Mouse (Mus musculus): ENCODE measurements around the gene Crybg3. TPM values are rescaled to one million over a fixed set of nuclear protein-coding genes. Genes with fewer than 3 reads are reported as not detected.
A peak's percentile ranks its signal among the peaks of the same experiment; 100 is the strongest.

Crybg3 gene
- polyA plus RNA-seq, 1 experiment from 2014 or later, result 7.8 TPM

- Histone ChIP-seq H3K27ac (peak overlapping the region; percentile 12; the same call in 1 of the 2 replicates), H3K9me3 (replicated peaks) (no peaks in the 10 kb centered on the region), H3K36me3 (peaks cover 8% of the 10 kb centered on the region), H3K27me3 (ENCODE audit: low read depth, poor library complexity, severe bottlenecking) (no peaks in the 10 kb centered on the region), H3K4me1 (peaks cover 10% of the 10 kb centered on the region), H3K4me3 (no peak overlapping the region)
- 74% methylated on average over 9 of the region's 10 CpGs for WGBS
- no peak for DNase-seq (ENCODE audit: low spot score)
Observed at GRCm38 (mm10) chr16:59567721-59568381, 32.9 kb downstream of the Crybg3 start.

DNA sequence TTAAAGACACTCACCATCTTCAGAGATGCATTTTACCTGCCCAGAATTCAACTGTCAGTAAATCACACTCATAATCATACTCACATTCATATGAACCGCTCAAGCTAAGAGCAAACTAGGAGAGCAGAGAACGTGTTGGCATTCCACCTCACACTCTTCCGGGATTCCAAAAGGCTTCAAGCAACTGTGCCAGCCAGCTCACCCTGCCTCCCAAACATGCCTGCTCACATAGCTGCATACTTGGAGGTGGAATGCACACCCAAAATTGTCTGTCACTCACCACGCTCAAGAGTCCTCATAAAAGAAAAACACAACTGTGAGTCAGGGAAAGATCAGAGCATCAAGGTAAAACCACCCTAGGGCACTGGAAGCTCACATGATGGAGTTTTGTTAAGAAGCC is 34.3 kb downstream of the Crybg3 start:
- WGBS, result 87% methylated on average over 4 of the region's 4 CpGs
- no peaks in the 10 kb centered on the region for H3K27me3 ChIP-seq (ENCODE audit: low read depth, poor library complexity, severe bottlenecking)
- no peak overlapping the region for H3K4me3 ChIP-seq
- H3K9me3 ChIP-seq (replicated peaks), result no peaks in the 10 kb centered on the region
- H3K27ac ChIP-seq, result no peak overlapping the region
- peaks cover 10% of the 10 kb centered on the region for H3K4me1 ChIP-seq
- peaks cover 8% of the 10 kb centered on the region for H3K36me3 ChIP-seq
- no peak for DNase-seq (ENCODE audit: low spot score)

GRCm38 (mm10) chr16:59565631-59566030 is 35.1 kb downstream of the Crybg3 start:
- peaks cover 8% of the 10 kb centered on the region for H3K36me3 ChIP-seq
- WGBS, result 79% methylated on average over 2 of the region's 2 CpGs
- DNase-seq (ENCODE audit: low spot score), result no peak

GRCm38 (mm10) chr16:59564025-59564424 is 36.8 kb downstream of the Crybg3 start:
- H3K27me3 ChIP-seq (ENCODE audit: low read depth, poor library complexity, severe bottlenecking), result no peaks in the 10 kb centered on the region

More at GRCm38 (mm10) chr16:59565631-59566030, 35.1 kb downstream of the Crybg3 start:
- Histone ChIP-seq H3K4me1 (peaks cover 10% of the 10 kb centered on the region), H3K27me3 (ENCODE audit: low read depth, poor library complexity, severe bottlenecking) (no peaks in the 10 kb centered on the region), H3K4me3 (no peak overlapping the region), H3K9me3 (replicated peaks) (no peaks in the 10 kb centered on the region), H3K27ac (no peak overlapping the region; the same call in 1 of the 2 replicates)

GRCm38 (mm10) chr16:59559300-59560200 is 41.2 kb downstream of the Crybg3 start:
- 65% methylated on average over 22 of the region's 22 CpGs for WGBS
- H3K27ac ChIP-seq, result no peak overlapping the region
- DNase-seq (ENCODE audit: low spot score), result no peak

More at GRCm38 (mm10) chr16:59564025-59564424, 36.8 kb downstream of the Crybg3 start:
- WGBS, result 88% methylated on average over 5 of the region's 5 CpGs
- DNase-seq (ENCODE audit: low spot score), result no peak
- H3K4me1 ChIP-seq, result peaks cover 5% of the 10 kb centered on the region
- H3K4me3 ChIP-seq, result no peak overlapping the region
- peaks cover 15% of the 10 kb centered on the region for H3K36me3 ChIP-seq
- no peak overlapping the region for H3K27ac ChIP-seq
- no peaks in the 10 kb centered on the region for H3K9me3 ChIP-seq (replicated peaks)

DNA sequence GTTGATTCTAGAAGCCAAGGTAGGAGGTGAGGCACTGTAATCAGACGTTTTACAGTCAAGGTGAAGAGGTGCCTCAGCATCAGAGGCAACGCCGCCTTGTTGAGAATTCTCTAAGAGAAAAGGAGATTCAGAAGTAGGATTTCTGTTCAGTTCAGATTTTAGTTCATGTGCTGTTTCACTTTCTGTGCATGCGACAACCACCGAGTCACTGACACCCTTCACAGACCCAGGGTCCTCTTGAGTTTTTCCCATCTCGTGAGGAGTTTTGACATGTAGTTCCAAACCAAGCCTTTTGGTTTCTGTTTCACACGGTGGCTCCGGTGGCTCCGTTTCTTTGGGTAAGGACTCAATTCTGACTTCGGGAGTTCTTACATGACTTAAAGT is 41.9 kb downstream of the Crybg3 start:
- WGBS, result 85% methylated on average over 10 of the region's 10 CpGs

More at GRCm38 (mm10) chr16:59559300-59560200, 41.2 kb downstream of the Crybg3 start:
- H3K36me3 ChIP-seq, result peaks cover 32% of the 10 kb centered on the region
- H3K27me3 ChIP-seq (ENCODE audit: low read depth, poor library complexity, severe bottlenecking), result no peaks in the 10 kb centered on the region
- no peaks in the 10 kb centered on the region for H3K4me1 ChIP-seq
- no peak overlapping the region for H3K4me3 ChIP-seq
- no peaks in the 10 kb centered on the region for H3K9me3 ChIP-seq (replicated peaks)

DNA sequence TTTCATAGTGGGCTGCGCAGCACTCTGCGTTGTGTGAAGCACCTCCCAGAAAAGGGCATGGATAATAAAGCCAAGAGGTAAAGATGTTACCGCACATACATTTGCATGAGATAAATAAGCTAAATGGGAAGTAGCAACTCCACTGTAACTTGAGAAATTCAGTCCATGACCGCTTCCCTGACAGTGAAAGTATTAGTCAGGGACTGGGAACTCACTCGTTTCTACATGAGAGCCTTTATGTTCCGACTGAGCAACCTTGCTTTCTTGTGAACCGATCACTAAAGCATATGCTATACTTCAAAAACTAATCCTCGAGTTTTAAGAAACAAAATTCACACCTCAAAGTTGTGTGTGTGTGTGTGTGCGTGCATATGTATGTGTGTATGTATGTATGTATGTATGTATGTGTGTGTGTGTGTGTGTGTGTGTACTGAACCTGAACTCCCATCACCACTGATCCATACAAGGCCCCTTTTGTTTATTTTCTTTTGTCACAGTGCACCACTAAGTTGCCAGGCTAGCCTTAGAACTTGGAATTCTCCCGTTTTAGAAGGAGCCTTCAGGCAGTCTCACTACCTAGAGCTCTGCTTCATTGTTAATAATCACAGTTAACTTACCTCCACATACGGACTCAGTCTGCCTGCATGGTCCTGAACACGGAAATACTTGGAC is 47.2 kb downstream of the Crybg3 start:
- H3K4me1 ChIP-seq, result no peaks in the 10 kb centered on the region
- WGBS, result 90% methylated on average over 12 of the region's 12 CpGs
- DNase-seq (ENCODE audit: low spot score), result no peak
- H3K9me3 ChIP-seq (replicated peaks), result no peaks in the 10 kb centered on the region
- no peak overlapping the region for H3K4me3 ChIP-seq
- no peaks in the 10 kb centered on the region for H3K27me3 ChIP-seq (ENCODE audit: low read depth, poor library complexity, severe bottlenecking)
- no peak overlapping the region for H3K27ac ChIP-seq
- H3K36me3 ChIP-seq, result peaks cover 36% of the 10 kb centered on the region

More for the DNA sequence above, 41.9 kb downstream of the Crybg3 start:
- Histone ChIP-seq H3K4me3 (no peak overlapping the region), H3K9me3 (replicated peaks) (no peaks in the 10 kb centered on the region), H3K27ac (no peak overlapping the region), H3K27me3 (ENCODE audit: low read depth, poor library complexity, severe bottlenecking) (no peaks in the 10 kb centered on the region), H3K4me1 (no peaks in the 10 kb centered on the region), H3K36me3 (peaks cover 39% of the 10 kb centered on the region)
- no peak for DNase-seq (ENCODE audit: low spot score)

DNA sequence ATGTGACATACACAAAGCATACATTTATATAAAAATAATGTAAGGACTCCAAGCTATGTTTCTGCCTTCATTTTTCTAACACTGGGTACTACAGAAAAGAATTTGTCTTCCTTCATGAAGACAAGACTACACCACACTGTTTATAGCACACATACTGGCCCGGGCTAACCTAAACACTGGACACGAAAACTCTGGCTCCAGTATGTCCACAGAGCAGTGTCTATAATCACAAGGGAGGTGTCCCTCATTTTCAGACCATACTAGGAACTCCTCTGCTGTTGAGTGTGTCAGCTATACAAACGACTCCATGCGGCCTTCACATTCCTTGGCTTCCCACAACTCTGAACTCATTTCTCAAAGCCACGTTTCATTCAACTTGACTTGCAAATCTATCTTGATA is 49.3 kb downstream of the Crybg3 start:
- Histone ChIP-seq H3K9me3 (replicated peaks) (no peaks in the 10 kb centered on the region), H3K4me1 (no peaks in the 10 kb centered on the region), H3K27me3 (ENCODE audit: low read depth, poor library complexity, severe bottlenecking) (no peaks in the 10 kb centered on the region), H3K27ac (no peak overlapping the region), H3K4me3 (no peak overlapping the region), H3K36me3 (peaks cover 24% of the 10 kb centered on the region)
- no peak for DNase-seq (ENCODE audit: low spot score)
- WGBS, result 86% methylated on average over 5 of the region's 5 CpGs

DNA sequence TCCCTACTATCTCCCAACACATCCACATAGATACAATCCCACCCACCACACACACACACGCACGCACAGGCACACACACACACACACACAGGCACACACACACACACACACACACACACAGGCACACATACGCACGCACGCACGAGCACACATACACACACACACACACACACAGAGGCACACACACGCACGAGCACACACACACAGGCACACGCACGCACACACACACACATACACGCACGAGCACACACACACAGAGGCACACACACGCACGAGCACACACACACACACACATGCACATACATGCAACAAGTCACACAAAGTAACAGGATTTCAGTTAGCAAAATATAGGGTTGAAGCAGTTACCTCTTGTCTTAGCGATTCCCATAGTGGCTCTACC is 51.1 kb downstream of the Crybg3 start:
- no peaks in the 10 kb centered on the region for H3K4me1 ChIP-seq
- DNase-seq (ENCODE audit: low spot score), result no peak
- no peak overlapping the region for H3K4me3 ChIP-seq
- H3K27me3 ChIP-seq (ENCODE audit: low read depth, poor library complexity, severe bottlenecking), result no peaks in the 10 kb centered on the region
- 84% methylated on average over 15 of the region's 15 CpGs for WGBS
- H3K36me3 ChIP-seq, result peaks cover 16% of the 10 kb centered on the region
- H3K9me3 ChIP-seq (replicated peaks), result no peaks in the 10 kb centered on the region
- no peak overlapping the region for H3K27ac ChIP-seq

- Histone ChIP-seq H3K4me1 (peaks cover 5% of the 10 kb centered on the region; the same call in 1 of the 2 replicates), H3K36me3 (peaks cover 7% of the 10 kb centered on the region; the same call in 1 of the 2 replicates), H3K27me3 (ENCODE audit: low read depth, poor library complexity, severe bottlenecking) (no peaks in the 10 kb centered on the region), H3K27ac (no peak overlapping the region), H3K4me3 (no peak overlapping the region), H3K9me3 (replicated peaks) (no peaks in the 10 kb centered on the region)
- WGBS, result 96% methylated on average over 4 of the region's 4 CpGs
- no peak for DNase-seq (ENCODE audit: low spot score)
Observed at GRCm38 (mm10) chr16:59548582-59548947, 52.2 kb downstream of the Crybg3 start.

GRCm38 (mm10) chr16:59547887-59548581 is 52.7 kb downstream of the Crybg3 start:
- Histone ChIP-seq H3K4me1 (peaks cover 5% of the 10 kb centered on the region; the same call in 1 of the 2 replicates), H3K9me3 (replicated peaks) (no peaks in the 10 kb centered on the region), H3K4me3 (no peak overlapping the region), H3K27me3 (ENCODE audit: low read depth, poor library complexity, severe bottlenecking) (no peaks in the 10 kb centered on the region), H3K36me3 (peaks cover 3% of the 10 kb centered on the region; the same call in 1 of the 2 replicates), H3K27ac (no peak overlapping the region)
- 77% methylated on average over 14 of the region's 14 CpGs for WGBS
- DNase-seq (ENCODE audit: low spot score), result no peak

GRCm38 (mm10) chr16:59547466-59547865 is 53.3 kb downstream of the Crybg3 start:
- Histone ChIP-seq H3K4me1 (peaks cover 5% of the 10 kb centered on the region; the same call in 1 of the 2 replicates), H3K9me3 (replicated peaks) (no peaks in the 10 kb centered on the region), H3K27ac (no peak overlapping the region), H3K4me3 (no peak overlapping the region), H3K27me3 (ENCODE audit: low read depth, poor library complexity, severe bottlenecking) (no peaks in the 10 kb centered on the region), H3K36me3 (peaks cover 7% of the 10 kb centered on the region; the same call in 1 of the 2 replicates)
- 78% methylated on average over 4 of the region's 4 CpGs for whole genome bisulfite sequencing
- no peak for DNase-seq (ENCODE audit: low spot score)

Data from limb, embryonic 10.5 days (tissue).